Mouse (Mus musculus) heart, adult 2 months (tissue): ENCODE results near the gene Olfr508.
"Not testable (repeated sequence)": the region's sequence is repeated elsewhere in the genome, so short reads cannot be mapped to it uniquely, and the experiment has no call there.

Source experiments
- CTCF ChIP-seq: fragments of 200-600 bp; IDR thresholded peaks from 2 replicates; pipeline ENCODE4 v1.8.1; 2022; ENCODE audit warnings: antibody characterized with exemption, mild to moderate bottlenecking, moderate library complexity
- EP300 ChIP-seq: fragments of 200-500 bp; IDR thresholded peaks from 2 replicates; pipeline ENCODE4 v1.6.1; 2011; ENCODE audit warnings: low read depth, low read length, control low read depth; ENCODE audit not compliant: insufficient read depth
- POLR2A ChIP-seq: fragments of 200-500 bp; IDR thresholded peaks from 2 replicates; pipeline ENCODE4 v1.6.1; 2011; ENCODE audit warnings: mild to moderate bottlenecking, low read depth, low read length, control low read depth; ENCODE audit not compliant: insufficient read depth

DNA sequence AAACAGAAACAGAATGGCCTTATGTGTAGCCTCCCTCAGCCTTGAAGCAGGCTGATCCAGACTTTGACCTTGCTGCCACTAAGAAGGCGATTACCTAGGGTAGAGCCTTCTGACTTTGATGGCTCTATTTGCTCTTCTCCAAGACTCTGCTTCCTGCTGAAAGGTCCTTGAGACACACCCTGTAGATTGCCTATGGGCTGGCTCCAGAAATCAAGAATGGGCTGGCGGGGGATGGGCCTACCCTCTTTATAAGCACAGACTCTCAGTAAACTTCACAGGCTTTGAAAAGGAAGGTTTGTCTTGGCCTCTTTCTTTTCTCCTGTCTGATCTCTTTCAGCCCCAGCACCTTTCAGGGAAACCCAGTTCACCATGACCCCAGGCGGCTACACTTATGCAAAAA, 13.0 kb upstream of the Olfr508 start:
- not testable (repeated sequence) for TF ChIP-seq POLR2A, CTCF, EP300
